Mouse (Mus musculus) cerebellum, adult 11-12 months (tissue): ENCODE measurements around the gene Dnm2.
A peak's percentile ranks its signal among the peaks of the same experiment; 100 is the strongest.

Experiments
- DNase-seq: peaks from one replicate; pipeline ENCODE4 v3.0.0; 2022

The Dnm2 gene

DNA sequence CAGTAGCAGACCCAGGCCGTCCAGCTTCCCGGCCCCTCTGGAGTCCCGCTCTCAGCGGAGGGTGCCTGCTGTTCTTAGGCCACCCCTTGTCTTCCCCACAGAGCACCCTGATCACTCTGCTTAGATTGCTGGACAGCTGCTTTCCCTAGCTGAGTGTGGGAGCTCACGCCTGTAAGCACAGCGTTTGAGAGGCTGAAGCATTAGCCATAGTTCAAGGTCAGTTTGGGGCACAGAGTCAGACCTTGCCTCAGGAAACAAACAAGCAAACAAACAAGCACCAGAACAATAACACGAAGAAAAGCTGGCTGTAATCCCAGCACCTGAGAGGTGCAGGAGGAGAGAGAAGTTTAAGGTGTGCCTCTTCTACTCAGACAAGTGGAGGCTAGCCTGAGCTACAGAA, 7.4 kb downstream of the Dnm2 start:
- no peak for DNase-seq

DNA sequence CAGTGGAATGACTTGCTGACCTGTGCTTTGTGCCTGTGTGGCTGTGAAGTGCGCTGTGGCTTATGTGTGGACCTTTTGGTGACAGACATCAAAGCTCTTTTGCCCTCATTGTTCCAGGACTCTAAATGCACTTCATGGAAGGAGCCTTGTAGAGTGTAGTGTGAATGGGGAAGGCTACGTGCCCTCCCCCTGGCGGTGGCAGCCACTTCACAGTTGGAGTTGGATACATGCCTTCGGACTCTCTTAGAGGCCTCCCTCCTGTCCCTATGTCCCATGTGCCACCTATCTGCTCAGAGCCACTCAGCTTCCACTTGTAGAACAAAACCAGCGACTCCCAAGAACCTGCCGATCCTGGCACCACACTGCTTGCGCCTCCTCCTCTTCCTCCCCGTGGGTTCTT, 9.1 kb downstream of the Dnm2 start:
- peak; percentile 73 for DNase-seq

DNA sequence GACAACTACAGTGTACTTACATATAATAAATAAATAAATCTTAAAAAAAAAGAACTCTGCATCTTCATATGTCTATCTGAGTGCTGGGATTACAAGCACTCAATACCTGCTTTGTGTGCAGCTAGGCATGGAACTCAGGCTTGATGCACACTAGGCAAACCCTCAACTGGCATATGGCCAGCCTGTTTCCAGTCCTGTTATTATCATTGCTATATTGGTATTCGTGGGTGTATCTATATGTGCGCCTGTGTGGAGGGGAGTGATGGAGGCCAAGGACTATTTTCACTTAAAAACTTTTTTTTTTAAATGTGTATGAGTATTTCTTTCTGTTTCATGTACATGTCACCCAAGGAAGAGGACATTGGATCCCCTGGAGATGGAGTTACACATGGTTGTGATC, 9.7 kb downstream of the Dnm2 start:
- no peak for DNase-seq

DNA sequence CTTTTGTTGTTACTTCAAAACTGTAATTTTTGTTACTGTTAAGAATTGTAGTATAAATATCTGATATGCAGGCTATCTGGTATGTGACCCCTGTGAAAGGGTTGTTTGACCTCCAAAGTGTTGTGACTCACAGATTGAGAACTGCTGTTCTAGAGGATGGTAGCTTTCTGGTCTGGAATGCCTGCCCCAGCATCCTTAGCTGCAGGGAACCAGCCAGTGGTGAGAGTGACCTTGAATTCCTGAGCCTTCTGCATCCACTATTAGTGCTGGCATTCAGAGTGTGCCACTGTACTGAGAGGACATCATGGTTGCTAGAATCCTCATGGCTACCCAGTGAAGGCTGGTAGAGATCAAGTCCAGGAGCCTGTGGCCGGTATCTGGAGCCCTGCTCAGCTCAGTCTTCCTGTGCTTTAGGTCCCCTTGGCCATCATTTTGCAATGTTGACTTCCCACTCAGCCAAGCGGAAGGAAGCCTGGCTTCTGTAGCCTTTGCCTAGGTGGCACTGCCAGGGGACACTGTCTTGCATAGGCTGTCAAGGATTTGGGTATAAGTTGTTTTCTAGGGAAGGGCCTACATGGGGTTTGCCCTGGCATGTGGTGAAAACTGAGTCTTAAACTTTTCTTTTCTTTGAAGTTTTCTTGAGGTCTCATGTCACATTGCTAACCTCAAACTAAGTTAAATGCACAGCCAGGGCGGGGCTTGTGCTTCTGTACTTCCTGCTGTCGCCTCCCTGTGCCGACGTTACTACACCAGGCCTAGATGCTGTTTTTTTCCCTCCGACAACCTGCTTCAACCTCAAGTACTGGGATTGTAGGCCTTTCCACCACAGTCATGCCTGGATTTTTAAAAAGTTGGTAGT, 11.3 kb downstream of the Dnm2 start:
- no peak for DNase-seq

DNA sequence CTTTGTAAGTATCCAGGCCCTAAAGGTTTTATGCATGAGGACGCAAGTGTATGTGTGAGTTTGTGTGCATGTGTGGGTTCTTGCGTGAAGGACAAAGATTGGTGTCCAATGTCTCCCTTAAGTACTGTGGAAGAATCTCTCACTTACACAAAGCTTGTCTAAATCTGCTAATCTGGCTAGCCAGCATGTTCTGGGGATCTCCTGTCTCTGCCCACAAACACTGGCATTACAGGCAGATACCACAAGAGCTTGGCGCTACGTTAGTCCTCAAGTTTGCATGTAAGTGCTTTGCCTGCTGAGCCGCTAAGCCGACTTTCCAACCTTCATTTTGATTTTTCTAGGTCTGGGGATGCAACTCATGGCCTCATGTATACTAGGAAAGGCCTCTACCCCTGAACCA, 12.9 kb downstream of the Dnm2 start:
- no peak for DNase-seq

DNA sequence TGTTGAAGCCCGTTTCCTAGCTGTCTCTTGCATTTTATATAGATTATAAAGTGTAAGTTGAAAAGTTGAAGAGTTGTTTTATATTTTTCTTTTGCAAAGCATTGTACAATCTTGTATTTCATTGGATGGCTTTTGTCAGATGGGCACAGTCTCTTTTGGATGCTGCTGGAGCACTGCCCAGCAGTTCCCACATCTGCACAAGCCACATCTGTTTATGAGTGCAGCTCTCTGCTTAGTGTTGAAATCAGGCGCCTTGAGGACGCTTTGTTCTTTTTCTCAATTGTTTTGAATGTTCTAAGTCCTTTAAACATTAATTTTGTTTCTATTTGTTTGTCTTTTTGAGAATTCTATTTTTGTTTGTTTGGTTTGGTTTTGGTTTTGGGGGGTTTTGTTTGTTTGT, 13.5 kb downstream of the Dnm2 start:
- DNase-seq: no peak

DNA sequence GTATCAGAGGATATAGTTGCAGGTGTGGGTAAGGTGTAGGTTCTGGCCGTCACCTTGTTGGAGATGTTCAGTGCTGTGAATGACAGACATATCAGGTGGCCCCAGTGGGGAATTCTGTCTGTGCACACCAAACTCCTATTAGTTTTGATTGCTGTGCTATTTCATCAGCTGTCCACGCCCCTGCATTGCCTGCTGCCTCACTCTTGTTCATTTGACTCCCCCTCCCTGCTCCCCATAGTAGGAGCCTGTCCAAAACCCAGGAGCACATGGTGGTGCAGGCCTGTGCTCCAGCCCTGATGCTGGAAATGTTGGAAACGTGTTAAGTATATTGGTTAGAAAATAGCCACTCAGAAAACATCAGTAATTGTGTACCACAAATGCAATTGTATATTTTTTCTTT, 14.7 kb downstream of the Dnm2 start:
- no peak for DNase-seq

DNA sequence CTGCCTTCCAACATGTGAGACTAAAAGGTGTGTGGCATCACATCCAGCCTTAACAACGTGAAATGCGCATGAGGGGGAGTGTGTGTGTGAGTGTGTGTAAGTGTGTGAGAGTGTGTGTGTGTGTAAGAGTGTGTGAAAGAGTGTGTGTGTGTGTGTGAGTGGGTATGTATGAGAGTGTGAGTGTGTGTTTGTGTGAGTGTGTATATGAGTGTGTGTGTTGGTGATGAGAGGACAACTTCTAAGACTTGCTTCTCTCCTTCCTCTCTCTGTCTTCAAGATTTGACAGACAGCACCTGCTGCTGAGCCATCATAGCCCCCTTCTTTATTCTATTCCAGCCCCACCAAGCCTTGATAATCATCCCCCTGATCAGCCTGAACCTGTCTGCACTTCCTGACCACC, 15.2 kb downstream of the Dnm2 start:
- DNase-seq: no peak

DNA sequence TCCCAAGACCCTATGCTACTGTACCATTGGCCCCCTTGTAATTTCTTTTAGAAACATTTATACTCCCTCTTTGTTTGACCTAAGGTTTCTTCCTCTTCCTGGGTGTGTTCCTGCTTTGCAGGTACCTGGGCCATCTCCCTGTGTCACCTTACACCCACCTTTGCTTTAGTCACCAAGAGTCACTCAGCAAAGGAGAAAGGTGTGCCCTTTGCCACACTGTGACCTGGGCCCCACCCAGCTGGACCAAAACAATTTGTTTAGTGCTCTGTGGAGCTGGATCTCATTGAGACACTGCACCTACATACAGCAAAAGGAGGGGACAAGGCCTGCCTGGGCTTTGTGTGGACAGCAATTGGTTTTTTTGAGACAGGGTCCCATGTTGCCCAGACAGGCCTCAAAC, 15.7 kb downstream of the Dnm2 start:
- DNase-seq: no peak

DNA sequence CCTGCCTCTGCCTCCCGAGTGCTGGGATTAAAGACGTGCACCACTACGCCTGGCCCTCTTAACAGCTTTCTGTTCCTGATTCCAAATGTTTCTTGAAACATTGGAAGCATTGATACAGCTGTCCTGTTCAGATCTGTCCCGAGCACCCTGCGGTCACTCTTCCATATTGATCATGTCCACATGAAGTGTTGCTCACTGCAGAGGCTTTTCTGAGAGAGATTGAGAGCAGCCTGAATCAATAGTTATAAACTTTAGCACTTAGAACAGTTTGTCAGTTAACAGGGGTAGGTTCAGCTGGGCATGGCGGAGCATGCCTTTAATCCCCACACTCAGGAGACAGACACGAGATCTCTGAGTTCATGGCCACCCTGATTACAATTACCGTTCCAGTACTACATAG, 19.1 kb downstream of the Dnm2 start:
- no peak for DNase-seq

DNA sequence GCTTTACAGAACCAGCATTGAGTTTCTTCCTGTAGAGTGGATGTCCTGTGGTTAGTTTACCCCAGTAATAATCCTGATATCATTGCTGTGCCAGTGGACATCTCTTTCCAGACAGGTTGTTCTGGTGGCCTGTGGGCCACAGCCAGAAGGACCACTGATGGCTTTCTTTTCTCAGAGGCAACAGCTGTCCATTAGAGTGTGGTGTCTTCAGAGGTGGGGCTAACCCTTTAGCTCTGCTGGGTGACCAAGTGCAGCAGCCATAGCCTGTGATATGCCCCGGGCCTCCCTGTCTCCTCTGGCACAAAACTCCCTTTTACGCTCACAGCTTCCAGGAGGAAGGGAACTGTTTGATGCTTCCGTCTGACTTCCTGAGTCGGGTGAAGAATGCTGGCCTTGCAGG, 19.9 kb downstream of the Dnm2 start:
- no peak for DNase-seq

DNA sequence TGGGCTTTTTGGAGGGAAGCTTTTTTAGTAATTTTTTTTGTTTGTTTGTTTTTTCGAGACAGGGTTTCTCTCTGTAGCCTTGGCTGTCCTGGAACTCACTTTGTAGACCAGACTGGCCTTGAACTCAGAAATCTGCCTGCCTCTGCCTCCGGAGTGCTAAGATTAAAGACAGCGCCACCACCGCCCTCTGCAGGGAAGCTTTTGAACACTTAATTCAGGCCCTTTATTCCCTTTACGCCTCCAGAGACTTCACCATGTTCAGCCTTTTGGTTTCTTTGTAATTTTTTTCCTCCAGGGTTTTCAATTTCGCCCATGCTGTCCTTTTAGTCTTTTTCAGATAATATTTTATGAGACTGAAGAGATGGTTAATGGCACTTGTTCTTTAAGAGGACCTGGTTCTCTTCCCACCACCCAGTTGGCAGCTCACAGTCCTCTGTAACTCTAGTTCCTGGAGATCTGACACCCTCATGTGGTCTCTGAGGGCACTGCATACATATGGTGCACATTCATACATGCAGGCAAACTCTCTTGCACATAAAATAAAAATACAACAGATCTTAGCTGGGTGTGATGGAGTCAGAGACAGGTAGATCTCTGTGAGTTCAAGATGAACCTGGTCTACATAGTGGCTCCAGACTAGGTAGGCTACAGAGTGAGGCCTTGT, 20.5 kb downstream of the Dnm2 start:
- DNase-seq: no peak

DNA sequence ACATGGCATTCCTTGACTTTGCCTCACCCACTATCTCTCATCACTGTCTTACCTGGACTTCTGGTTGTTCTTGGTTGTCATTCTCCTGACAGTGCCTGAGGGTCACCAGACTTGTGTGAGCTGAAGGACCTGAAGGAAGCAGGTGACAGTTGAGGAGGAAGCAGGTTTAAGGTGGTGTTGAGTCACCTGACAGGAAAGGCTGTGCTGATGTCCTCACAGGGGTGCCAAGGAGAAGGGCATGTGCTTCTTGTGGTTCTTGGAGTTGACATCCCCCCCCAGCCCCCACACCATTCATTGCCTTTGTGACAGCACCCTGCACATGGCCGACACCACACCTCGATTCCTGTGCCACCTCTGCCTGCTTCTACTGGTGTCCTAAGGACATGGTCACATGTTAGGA, 23.1 kb downstream of the Dnm2 start:
- DNase-seq: no peak

DNA sequence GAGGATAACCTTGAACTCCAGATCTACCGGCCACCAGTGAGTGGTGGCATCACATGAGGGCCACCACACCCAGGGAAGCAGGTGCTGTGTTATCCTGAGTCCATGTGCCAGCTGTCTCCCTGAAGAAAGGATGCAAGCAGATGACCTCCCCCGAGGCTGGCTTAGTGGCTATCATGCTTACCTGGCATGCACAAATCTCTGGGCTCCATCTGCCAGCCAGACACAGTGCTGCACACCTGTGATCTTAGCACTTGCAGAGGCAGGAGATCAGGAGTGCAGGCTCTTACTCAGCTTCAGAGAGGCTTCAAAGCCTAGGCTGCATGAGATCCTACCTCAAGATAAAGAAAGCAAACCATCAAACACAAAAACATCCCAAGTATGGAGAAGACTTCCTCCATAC, 25.0 kb downstream of the Dnm2 start:
- DNase-seq: no peak

DNA sequence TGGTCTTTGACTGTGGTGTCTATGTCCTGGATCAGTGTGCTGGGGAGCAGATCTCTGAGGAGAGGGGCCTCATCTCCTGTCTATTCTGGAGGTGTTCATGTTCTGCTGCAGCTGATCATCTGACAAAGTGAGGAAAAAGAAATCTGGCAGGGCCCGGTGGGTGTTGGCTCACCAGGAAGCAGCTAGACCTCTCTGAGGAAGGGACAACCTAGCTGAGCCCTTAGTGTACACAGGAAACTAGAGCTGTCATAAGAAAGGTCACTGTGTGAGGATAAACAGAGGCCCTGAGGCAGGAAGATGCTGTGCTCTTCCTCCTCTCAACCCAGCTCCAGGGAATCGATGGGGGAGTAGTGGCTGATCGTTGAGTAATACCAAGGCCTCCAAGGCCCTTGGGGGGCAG, 25.6 kb downstream of the Dnm2 start:
- no peak for DNase-seq

DNA sequence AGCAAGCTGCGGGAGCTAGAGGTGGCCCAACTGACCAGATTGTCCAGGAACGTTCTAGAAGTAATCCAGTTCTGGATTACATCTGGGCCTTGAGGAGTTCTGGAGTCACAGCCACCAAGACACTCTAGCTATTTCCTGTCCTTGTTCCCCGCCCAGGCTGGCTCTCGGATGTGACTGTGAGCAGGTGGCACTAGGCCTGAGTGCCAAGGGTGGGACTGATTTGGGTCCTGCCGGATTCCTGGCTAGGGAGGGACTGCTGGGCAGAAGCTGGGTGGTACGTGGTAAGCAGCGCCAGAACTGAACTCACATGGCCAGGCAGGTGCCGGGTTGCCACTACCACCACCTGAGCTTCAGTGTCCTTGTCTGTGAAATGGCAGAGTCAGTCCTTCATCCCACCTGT, 26.7 kb downstream of the Dnm2 start:
- no peak for DNase-seq

DNA sequence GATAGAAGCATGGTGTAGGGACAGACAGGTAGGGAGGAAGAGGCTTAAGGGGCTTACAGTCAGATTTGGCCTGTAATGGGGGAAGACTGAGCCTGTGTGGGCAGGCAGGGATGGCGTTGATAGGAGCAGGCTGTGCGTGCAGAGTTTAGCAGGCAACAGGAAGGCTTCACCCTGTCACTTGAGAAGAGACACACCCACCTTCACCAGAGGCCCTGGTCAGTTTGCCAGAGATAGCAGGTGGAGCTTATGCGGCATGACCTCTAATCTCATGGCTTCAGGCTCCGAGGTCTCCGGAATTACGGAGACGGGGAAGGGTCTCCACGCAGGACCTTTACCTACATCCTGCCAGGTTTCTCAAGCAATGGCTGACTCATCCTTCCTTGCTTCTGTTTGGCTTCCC, 27.2 kb downstream of the Dnm2 start:
- no peak for DNase-seq

DNA sequence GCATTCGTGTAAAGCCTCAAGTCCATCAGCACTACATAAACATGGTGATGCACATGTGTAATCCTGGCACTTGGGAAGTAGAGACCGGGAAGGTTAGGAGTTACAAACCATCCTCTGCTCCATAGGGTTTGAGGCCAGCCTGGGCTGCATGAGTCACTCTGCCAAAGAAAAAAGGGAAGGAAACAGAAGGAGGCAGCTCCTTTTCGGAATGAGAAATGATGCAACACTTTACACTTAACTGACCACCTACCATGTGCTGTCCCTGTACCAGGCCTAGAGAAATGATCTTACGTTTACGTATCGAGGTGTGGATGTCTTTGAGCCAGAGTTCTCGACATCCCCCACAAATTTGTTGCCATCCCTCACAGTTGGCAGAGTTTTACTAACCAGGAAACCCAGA, 28.3 kb downstream of the Dnm2 start:
- DNase-seq: no peak

DNA sequence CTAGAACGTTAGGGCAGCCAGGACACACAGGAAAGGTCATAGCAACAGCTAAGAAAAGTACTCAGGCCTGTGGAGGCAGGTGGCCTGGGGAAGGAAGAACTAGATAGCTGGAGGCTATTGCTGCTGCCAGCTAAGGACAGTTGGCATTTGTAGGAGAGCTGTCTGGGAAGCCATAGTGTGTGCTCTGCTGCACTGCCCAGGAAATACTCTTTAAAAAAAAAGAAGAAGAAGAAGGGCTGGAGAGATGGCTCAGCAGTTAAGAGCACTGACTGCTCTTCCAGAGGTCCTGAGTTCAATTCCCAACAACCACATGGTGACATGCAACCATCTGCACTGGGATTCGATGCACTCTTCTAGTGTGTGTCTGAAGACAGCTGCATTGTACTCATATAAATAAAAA, 28.8 kb downstream of the Dnm2 start:
- no peak for DNase-seq

DNA sequence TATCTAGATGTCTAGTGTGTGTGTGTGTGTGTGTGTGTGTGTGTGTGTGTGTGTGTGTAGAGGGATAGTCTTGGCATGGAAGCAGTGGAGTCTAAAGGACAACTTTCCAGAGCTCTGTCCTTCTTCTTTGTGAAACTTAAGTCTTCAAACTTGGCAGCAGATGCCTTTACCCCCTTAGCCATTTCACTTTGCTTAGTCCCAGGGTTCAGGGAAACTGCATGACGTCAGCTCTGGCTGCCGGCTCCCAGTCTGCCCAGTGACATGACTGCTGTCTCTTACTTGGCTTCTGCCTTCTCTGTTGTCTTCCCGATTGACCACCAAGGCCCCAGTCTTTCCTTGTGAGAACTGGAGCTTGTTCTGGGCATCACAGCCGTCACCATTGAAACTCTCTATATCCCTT, 29.8 kb downstream of the Dnm2 start:
- DNase-seq: no peak

DNA sequence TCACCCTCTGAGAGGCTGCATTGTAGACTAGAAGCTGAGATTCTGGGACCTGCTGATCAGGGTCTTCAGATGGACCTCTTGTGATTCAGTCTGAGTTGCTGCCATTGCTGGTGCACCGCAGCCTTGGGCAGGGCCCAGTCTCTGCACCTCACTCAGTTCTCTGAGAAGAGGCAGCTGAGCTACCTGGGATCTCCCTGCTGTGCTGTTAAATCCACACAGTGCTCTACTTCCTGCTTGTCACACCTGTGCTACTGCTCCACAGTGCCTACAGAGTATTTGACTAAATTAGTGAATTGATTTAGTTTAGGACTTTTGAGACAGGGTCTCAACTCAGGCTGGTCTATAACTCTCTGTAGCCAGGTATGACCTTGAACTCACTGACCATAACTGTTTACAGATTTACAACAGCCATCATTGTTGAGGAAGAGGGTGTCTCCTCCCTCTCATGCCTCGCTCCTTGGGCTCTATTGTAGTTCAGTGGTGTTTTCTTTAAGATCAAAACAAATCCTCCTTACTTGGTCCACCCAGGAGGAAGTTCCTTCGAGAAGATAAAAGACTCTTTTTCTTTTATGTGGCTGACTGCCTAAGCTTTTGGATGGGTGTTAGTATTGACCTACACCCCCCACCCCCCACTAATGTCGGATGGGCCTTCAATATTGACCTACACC, 30.5 kb downstream of the Dnm2 start:
- no peak for DNase-seq

DNA sequence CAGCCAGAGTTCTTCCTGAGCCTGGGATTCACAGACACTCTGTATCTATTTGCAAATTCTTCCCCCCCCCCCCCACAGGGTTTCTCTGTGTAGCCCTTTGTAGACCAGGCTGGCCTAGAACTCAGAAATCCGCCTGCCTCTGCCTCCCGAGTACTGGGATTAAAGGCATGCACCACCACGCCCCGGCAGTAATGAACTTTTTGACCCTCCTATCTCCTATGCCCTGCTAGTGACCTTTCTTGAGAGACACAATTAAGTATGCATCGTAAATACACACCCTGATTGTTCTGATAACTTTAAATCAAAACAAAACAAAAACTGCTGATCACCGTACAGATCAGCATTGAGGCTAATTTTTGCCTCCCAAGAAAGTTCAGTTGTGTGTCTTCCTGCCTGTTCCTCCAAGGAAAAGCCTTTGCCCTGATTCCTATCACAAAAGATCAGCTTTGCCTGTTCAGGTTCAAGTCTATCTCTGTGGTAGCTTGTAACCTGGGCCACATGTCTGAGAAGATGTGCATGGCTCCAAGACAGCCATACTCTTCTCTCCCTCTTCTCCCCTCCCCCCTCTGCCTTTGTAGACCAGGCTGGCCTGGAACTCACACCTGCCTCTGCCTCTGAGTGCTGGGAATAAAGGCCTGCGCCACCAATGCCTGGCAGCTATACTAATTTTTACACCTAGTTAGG, 31.7 kb downstream of the Dnm2 start:
- no peak for DNase-seq

DNA sequence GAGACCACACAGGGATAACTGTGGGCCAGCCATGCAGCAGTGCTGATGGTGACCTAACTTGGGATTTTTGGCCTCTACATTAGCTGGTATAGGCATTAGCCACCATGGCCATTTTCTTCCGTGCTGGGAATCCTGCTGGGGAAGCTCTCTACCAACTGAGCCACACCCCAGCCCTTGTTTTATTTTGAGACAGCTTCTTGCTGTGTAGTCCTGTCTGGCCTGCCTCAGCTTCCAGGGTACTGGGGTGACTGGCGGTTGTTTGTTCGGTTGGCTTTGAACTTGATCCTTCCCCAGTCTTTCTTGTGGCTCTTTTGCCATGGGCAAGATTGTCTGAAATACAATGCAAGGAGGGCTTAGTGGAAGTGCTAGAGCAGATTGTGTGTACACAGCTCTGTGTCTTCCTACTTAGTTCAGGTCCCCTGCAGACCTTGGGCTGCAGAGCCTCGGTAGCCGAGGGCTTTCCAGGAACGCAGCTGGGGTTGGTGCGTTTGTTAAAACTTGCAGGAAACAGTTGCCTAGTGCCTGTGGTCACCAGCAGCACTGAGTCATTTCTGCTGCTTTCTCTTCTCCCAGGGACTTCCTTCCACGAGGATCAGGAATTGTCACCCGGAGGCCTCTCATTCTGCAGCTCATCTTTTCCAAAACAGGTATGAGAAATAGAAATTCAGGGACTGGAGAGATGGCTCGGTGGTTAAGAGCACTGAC, 32.4 kb downstream of the Dnm2 start:
- no peak for DNase-seq
